Mouse (Mus musculus) small intestine, adult 2 months (tissue): Measurements from ENCODE around the gene Cir1. TPM values are rescaled to one million over a fixed set of nuclear protein-coding genes. Genes with fewer than 3 reads are reported as not detected.

Experiments
- H3K27ac ChIP-seq: fragments of 200-500 bp; 2 replicates; pipeline ENCODE4 v1.5.1; 2012; ENCODE audit warnings: low read depth, low read length, control low read depth, inconsistent platforms; ENCODE audit not compliant: insufficient read depth
- H3K27me3 ChIP-seq: fragments of 200-500 bp; 2 replicates; pipeline ENCODE4 v1.6.1; 2012; ENCODE audit warnings: mild to moderate bottlenecking, moderate library complexity, low read length, inconsistent platforms; ENCODE audit not compliant: control insufficient read depth, insufficient read depth
- H3K36me3 ChIP-seq: fragments of 200-500 bp; 2 replicates; pipeline ENCODE4 v1.6.1; 2012; ENCODE audit warnings: mild to moderate bottlenecking, low read length, control low read depth, inconsistent platforms; ENCODE audit not compliant: control insufficient read depth, insufficient read depth
- H3K4me1 ChIP-seq: fragments of 200-500 bp; 2 replicates; pipeline ENCODE4 v1.6.1; 2012; ENCODE audit warnings: low read length, inconsistent platforms, mixed read lengths; ENCODE audit not compliant: control insufficient read depth, insufficient read depth, insufficient read length
- H3K4me3 ChIP-seq: fragments of 200-500 bp; 2 replicates; pipeline ENCODE4 v1.5.1; 2012; ENCODE audit warnings: low read depth, mild to moderate bottlenecking, control low read depth, inconsistent platforms, low read length, moderate library complexity
- CTCF ChIP-seq: fragments of 200-500 bp; IDR thresholded peaks from 2 replicates; pipeline ENCODE4 v1.5.1; 2012; ENCODE audit warnings: low read depth, mild to moderate bottlenecking, control low read depth, inconsistent platforms, low read length, moderate library complexity, mixed read lengths; ENCODE audit not compliant: insufficient replicate concordance, insufficient read length; ENCODE audit errors: extremely low read depth
- POLR2A ChIP-seq: fragments of 200-500 bp; IDR thresholded peaks from 2 replicates; pipeline ENCODE4 v1.6.1; 2012; ENCODE audit warnings: low read depth, mild to moderate bottlenecking, control low read depth, inconsistent platforms, low read length, moderate library complexity
- WGBS: fragments of 180-500 bp; shearing (Covaris S2); methylation state at CpG from one replicate; pipeline ENCODE4 v1.1.7; 2018; 5-methylcytosine and 5-hydroxymethylcytosine counted together
- polyA plus RNA-seq: library from polyadenylated mRNA; depleted of rRNA; stranded (reverse); fragments of >200 nt; gene quantifications from 2 replicates; pipeline ENCODE4 v1.2.3, GENCODE M21; 2012

The Cir1 gene
- polyA plus RNA-seq, 1 experiment: 0.70 TPM

GRCm38 (mm10) chr2:73347766-73348165 is 35.3 kb upstream of the Cir1 start:
- Histone ChIP-seq H3K4me1 (no peaks in the 10 kb centered on the region), H3K36me3 (peaks cover 10% of the 10 kb centered on the region), H3K4me3 (no peak overlapping the region), H3K27ac (no peak overlapping the region), H3K27me3 (no peaks in the 10 kb centered on the region)
- 87% methylated on average over 9 of the region's 9 CpGs for WGBS
- TF ChIP-seq POLR2A (no peak), CTCF (no peak)

GRCm38 (mm10) chr2:73347136-73347535 is 34.6 kb upstream of the Cir1 start:
- H3K4me3 ChIP-seq: no peak overlapping the region
- H3K36me3 ChIP-seq: peaks cover 10% of the 10 kb centered on the region
- TF ChIP-seq POLR2A (no peak), CTCF (no peak)
- H3K4me1 ChIP-seq: no peaks in the 10 kb centered on the region
- H3K27me3 ChIP-seq: no peaks in the 10 kb centered on the region
- 84% methylated on average over 6 of the region's 6 CpGs for WGBS
- H3K27ac ChIP-seq: no peak overlapping the region

GRCm38 (mm10) chr2:73346345-73347086 is 34.0 kb upstream of the Cir1 start:
- H3K4me1 ChIP-seq: no peaks in the 10 kb centered on the region
- no peak overlapping the region for H3K4me3 ChIP-seq
- TF ChIP-seq CTCF (no peak), POLR2A (no peak)
- H3K27me3 ChIP-seq: no peaks in the 10 kb centered on the region
- 84% methylated on average over 13 of the region's 13 CpGs for WGBS
- peaks cover 9% of the 10 kb centered on the region for H3K36me3 ChIP-seq
- H3K27ac ChIP-seq: no peak overlapping the region

- Histone ChIP-seq H3K4me3 (no peak overlapping the region), H3K4me1 (no peaks in the 10 kb centered on the region), H3K27ac (no peak overlapping the region), H3K36me3 (peaks cover 9% of the 10 kb centered on the region), H3K27me3 (no peaks in the 10 kb centered on the region)
- TF ChIP-seq CTCF (no peak), POLR2A (no peak)
- 96% methylated on average over 4 of the region's 4 CpGs for WGBS
Measured at GRCm38 (mm10) chr2:73345204-73345603, 32.7 kb upstream of the Cir1 start.

GRCm38 (mm10) chr2:73343701-73344100 is 31.2 kb upstream of the Cir1 start:
- TF ChIP-seq CTCF (no peak), POLR2A (no peak)
- Histone ChIP-seq H3K36me3 (peaks cover 9% of the 10 kb centered on the region), H3K27ac (no peak overlapping the region), H3K4me3 (no peak overlapping the region), H3K4me1 (no peaks in the 10 kb centered on the region), H3K27me3 (no peaks in the 10 kb centered on the region)
- 90% methylated on average over 5 of the region's 5 CpGs for WGBS

GRCm38 (mm10) chr2:73338415-73338814 is 25.9 kb upstream of the Cir1 start:
- Histone ChIP-seq H3K4me3 (no peak overlapping the region), H3K4me1 (no peaks in the 10 kb centered on the region), H3K27me3 (no peaks in the 10 kb centered on the region), H3K27ac (no peak overlapping the region), H3K36me3 (no peaks in the 10 kb centered on the region)
- 80% methylated on average over 8 of the region's 8 CpGs for WGBS
- TF ChIP-seq CTCF: no peak
- no peak for TF ChIP-seq POLR2A

GRCm38 (mm10) chr2:73335949-73336348 is 23.4 kb upstream of the Cir1 start:
- Histone ChIP-seq H3K4me1 (no peaks in the 10 kb centered on the region), H3K4me3 (no peak overlapping the region), H3K36me3 (no peaks in the 10 kb centered on the region), H3K27me3 (no peaks in the 10 kb centered on the region), H3K27ac (no peak overlapping the region)
- no peak for TF ChIP-seq CTCF
- no peak for TF ChIP-seq POLR2A
- 86% methylated on average over 3 of the region's 3 CpGs for WGBS

- Histone ChIP-seq H3K27ac (no peak overlapping the region), H3K36me3 (no peaks in the 10 kb centered on the region), H3K4me3 (no peak overlapping the region), H3K27me3 (no peaks in the 10 kb centered on the region), H3K4me1 (no peaks in the 10 kb centered on the region)
- no peak for TF ChIP-seq CTCF
- no peak for TF ChIP-seq POLR2A
- 67% methylated on average over 5 of the region's 5 CpGs for WGBS
Measured at GRCm38 (mm10) chr2:73325871-73326270, 13.4 kb upstream of the Cir1 start.
